Mouse (Mus musculus) hindbrain, embryonic 12.5 days (tissue): ENCODE results near the gene Cirbp. TPM values are rescaled to one million over a fixed set of nuclear protein-coding genes. Genes with fewer than 3 reads are reported as not detected.

Source experiments
- ATAC-seq: fragments of 200-750 bp; cut with Nextera tagmentation; 2 replicates; pipeline ENCODE4 v1.8.0; 2017; ENCODE audit warnings: moderate TSS enrichment; ENCODE audit not compliant: low FRiP score
- H3K27ac ChIP-seq: fragments of 300-500 bp; sonication (generic); 2 replicates; pipeline ENCODE4 v1.5.1; 2016; ENCODE audit warnings: mild to moderate bottlenecking
- H3K27me3 ChIP-seq: fragments of 300-500 bp; sonication (generic); 2 replicates; pipeline ENCODE4 v1.6.1; 2016; ENCODE audit warnings: mild to moderate bottlenecking
- H3K36me3 ChIP-seq: fragments of 300-500 bp; sonication (generic); 2 replicates; pipeline ENCODE4 v1.6.1; 2016; ENCODE audit warnings: mild to moderate bottlenecking
- H3K4me1 ChIP-seq: fragments of 300-500 bp; sonication (generic); 2 replicates; pipeline ENCODE4 v1.6.1; 2016
- H3K4me2 ChIP-seq: fragments of 300-500 bp; sonication (generic); replicated peaks from 2 replicates; pipeline ENCODE4 v1.6.1; 2016; ENCODE audit warnings: mild to moderate bottlenecking
- H3K4me3 ChIP-seq: fragments of 300-500 bp; sonication (generic); 2 replicates; pipeline ENCODE4 v1.5.1; 2016; ENCODE audit warnings: mild to moderate bottlenecking
- H3K9ac ChIP-seq: fragments of 300-500 bp; sonication (generic); 2 replicates; pipeline ENCODE4 v1.6.1; 2016; ENCODE audit warnings: mild to moderate bottlenecking, moderate library complexity
- H3K9me3 ChIP-seq: fragments of 300-500 bp; sonication (generic); replicated peaks from 2 replicates; pipeline ENCODE4 v1.6.1; 2016; ENCODE audit warnings: mild to moderate bottlenecking
- WGBS: fragments of 180-500 bp; shearing (Covaris S2); methylation state at CpG from one replicate; pipeline ENCODE4 v1.1.7; 2016; 5-methylcytosine and 5-hydroxymethylcytosine counted together
- polyA plus RNA-seq: library from polyadenylated mRNA; unstranded; fragments of >200 nt; fragmentation: Nextera tagmentation; extraction: Ambion mirVana; gene quantifications from 2 replicates; pipeline ENCODE4 v1.2.1, GENCODE M21; 2016

Gene Cirbp
- polyA plus RNA-seq, 1 experiment from 2014 or later, result 235 TPM

GRCm38 (mm10) chr10:80131316-80131951 lies 34.4 kb upstream of the Cirbp start:
- H3K27me3 ChIP-seq, result peaks cover 32% of the 10 kb centered on the region
- H3K9ac ChIP-seq, result peak overlapping the region; percentile 15; the same call in 1 of the 2 replicates
- 13% methylated on average over 55 of the region's 55 CpGs for WGBS
- ATAC-seq, result 0 out of 2 replicates have a peak, but pooled peaks have one; percentile 38
- H3K9me3 ChIP-seq, result no peaks in the 10 kb centered on the region
- no peak overlapping the region for H3K27ac ChIP-seq
- H3K4me3 ChIP-seq, result peak overlapping the region; percentile 16
- H3K4me1 ChIP-seq, result peaks cover 20% of the 10 kb centered on the region
- H3K4me2 ChIP-seq, result peak overlapping the region; percentile 38
- peaks cover 93% of the 10 kb centered on the region for H3K36me3 ChIP-seq

DNA sequence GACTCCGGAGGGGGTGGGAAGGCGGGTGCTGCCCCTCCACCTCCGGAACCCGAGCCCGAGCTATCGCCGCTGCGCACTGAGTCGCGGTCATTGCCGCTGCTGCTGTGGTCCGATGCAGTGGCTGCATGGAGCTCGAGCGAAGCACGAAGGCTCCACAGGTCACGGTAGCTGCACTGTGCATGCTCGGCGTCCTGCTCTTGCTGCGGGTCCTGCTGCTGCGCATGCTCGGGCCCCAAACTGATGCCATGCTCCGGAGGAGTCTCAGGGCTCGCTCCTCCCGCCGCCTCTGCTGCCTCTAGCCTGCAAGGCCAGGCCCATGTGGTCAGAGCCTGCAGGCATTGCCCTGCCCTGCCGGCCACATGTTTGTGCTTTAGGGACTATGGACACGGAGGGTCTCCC lies 33.8 kb upstream of the Cirbp start:
- peaks cover 91% of the 10 kb centered on the region for H3K36me3 ChIP-seq
- peak overlapping the region; percentile 38 for H3K4me2 ChIP-seq
- peaks cover 25% of the 10 kb centered on the region for H3K4me1 ChIP-seq
- peaks cover 37% of the 10 kb centered on the region for H3K27me3 ChIP-seq
- H3K27ac ChIP-seq, result no peak overlapping the region
- WGBS, result 28% methylated on average over 27 of the region's 27 CpGs
- peak overlapping the region; percentile 16; the same call in 1 of the 2 replicates for H3K4me3 ChIP-seq
- H3K9ac ChIP-seq, result peak overlapping the region; percentile 15; the same call in 1 of the 2 replicates
- no peak for ATAC-seq
- H3K9me3 ChIP-seq, result no peaks in the 10 kb centered on the region

DNA sequence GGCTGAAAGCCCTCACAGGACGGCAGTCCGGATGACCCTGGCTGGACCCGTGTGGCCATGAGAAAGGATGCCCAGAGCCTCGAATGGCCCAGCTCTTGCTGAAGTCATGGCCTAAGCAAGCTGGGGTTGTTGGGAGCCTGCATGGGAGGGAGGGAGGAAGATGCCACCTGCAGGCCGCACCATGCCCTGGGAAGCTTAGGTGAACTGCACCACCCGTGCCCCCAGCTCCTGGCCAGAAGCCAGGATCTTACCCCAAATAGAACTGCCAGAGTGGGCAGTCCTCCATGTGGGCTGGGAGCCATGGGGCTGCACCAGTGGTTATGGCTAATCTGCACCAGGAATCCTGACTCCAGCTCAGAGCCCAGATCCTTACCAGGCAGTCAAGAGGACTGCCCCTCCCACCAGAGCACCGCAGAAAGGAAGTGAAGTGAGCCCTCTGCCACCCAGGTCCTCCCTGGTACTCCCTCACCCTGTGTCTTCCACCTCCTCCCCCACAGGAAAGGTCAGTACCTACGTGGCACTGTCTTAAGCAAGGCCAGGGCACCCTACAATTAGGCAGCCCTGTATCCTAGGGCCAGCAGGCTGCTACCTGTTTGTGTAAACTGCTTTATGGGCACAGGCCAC lies 32.4 kb upstream of the Cirbp start:
- no peak overlapping the region for H3K9ac ChIP-seq
- peaks cover 39% of the 10 kb centered on the region for H3K4me1 ChIP-seq
- H3K9me3 ChIP-seq, result no peaks in the 10 kb centered on the region
- H3K4me3 ChIP-seq, result no peak overlapping the region
- H3K4me2 ChIP-seq, result no peak overlapping the region
- H3K27ac ChIP-seq, result no peak overlapping the region
- 80% methylated on average over 8 of the region's 8 CpGs for WGBS
- ATAC-seq, result no peak
- peaks cover 43% of the 10 kb centered on the region for H3K27me3 ChIP-seq
- H3K36me3 ChIP-seq, result peaks cover 77% of the 10 kb centered on the region

GRCm38 (mm10) chr10:80134421-80134820 lies 31.4 kb upstream of the Cirbp start:
- Histone ChIP-seq H3K9ac (no peak overlapping the region), H3K27me3 (peaks cover 43% of the 10 kb centered on the region), H3K36me3 (peaks cover 66% of the 10 kb centered on the region), H3K4me2 (no peak overlapping the region), H3K4me3 (no peak overlapping the region; the same call in 1 of the 2 replicates), H3K9me3 (no peaks in the 10 kb centered on the region), H3K27ac (no peak overlapping the region), H3K4me1 (peaks cover 46% of the 10 kb centered on the region)
- WGBS, result 89% methylated on average over 9 of the region's 9 CpGs
- no peak for ATAC-seq

GRCm38 (mm10) chr10:80135161-80135560 lies 30.6 kb upstream of the Cirbp start:
- no peak overlapping the region for H3K9ac ChIP-seq
- H3K9me3 ChIP-seq, result no peaks in the 10 kb centered on the region
- H3K4me3 ChIP-seq, result no peak overlapping the region
- H3K27me3 ChIP-seq, result peaks cover 43% of the 10 kb centered on the region
- H3K27ac ChIP-seq, result no peak overlapping the region
- peaks cover 59% of the 10 kb centered on the region for H3K36me3 ChIP-seq
- no peak for ATAC-seq
- H3K4me1 ChIP-seq, result peaks cover 48% of the 10 kb centered on the region
- no peak overlapping the region for H3K4me2 ChIP-seq
- WGBS, result 90% methylated on average over 10 of the region's 10 CpGs

GRCm38 (mm10) chr10:80135641-80136040 lies 30.1 kb upstream of the Cirbp start:
- Histone ChIP-seq H3K9me3 (no peaks in the 10 kb centered on the region), H3K4me3 (no peak overlapping the region), H3K36me3 (peaks cover 54% of the 10 kb centered on the region), H3K4me1 (peaks cover 48% of the 10 kb centered on the region), H3K27me3 (peaks cover 43% of the 10 kb centered on the region), H3K9ac (no peak overlapping the region), H3K27ac (no peak overlapping the region), H3K4me2 (no peak overlapping the region)
- no peak for ATAC-seq
- 86% methylated on average over 1 of the region's 1 CpGs for WGBS

DNA sequence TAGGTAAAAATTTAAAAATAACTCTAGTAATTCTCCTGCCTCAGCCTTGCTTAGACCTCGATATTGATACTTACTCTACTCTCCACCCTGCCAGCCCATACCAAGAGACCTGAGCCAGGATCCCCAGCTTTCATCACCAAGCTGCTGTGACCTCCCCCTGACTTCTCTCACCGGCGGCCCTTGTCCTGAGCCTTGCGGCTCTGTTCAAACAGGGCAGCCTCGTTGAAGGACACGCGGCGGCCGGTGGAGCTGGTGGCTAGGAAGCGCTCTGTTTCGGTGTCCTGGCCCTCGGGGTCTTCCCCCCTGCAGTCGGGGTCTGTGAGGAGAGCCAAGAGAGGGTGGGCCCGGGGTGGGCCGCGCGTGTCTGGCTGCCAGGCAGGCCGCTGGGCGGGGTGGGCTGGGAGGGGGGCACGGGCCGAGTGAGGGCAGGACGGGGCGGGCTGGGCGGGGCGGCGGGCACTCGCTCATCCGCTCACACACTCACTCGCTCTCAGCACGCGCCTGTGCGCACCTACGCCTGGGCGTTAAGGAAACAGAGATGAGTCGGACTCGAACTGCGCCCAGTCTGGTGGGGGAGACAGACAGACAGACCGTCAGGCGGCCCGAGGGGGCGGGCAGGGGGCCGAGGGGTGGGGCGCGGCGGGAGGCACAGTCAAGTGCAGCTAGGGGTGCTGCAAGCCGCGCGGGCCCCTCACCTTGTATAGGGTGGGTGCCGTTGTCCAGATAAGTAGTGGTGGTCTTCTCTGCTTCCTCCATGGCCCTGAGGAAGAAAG lies 29.4 kb upstream of the Cirbp start:
- 13% methylated on average over 49 of the region's 49 CpGs for WGBS
- Histone ChIP-seq H3K36me3 (peaks cover 46% of the 10 kb centered on the region), H3K27me3 (peaks cover 39% of the 10 kb centered on the region), H3K27ac (no peak overlapping the region), H3K9ac (peak overlapping the region; percentile 96), H3K4me3 (peak overlapping the region; percentile 72), H3K4me2 (peak overlapping the region; percentile 96), H3K4me1 (peaks cover 48% of the 10 kb centered on the region), H3K9me3 (no peaks in the 10 kb centered on the region)
- ATAC-seq, result no peak

- Histone ChIP-seq H3K27me3 (peaks cover 37% of the 10 kb centered on the region), H3K4me2 (peak overlapping the region; percentile 96), H3K9ac (peak overlapping the region; percentile 96), H3K36me3 (peaks cover 46% of the 10 kb centered on the region), H3K27ac (peak overlapping the region; percentile 96), H3K4me3 (peak overlapping the region; percentile 72), H3K9me3 (no peaks in the 10 kb centered on the region), H3K4me1 (peaks cover 45% of the 10 kb centered on the region)
- WGBS, result 2% methylated on average over 27 of the region's 29 CpGs
- ATAC-seq, result no peak
Observed at GRCm38 (mm10) chr10:80136952-80137625, 28.7 kb upstream of the Cirbp start.

DNA sequence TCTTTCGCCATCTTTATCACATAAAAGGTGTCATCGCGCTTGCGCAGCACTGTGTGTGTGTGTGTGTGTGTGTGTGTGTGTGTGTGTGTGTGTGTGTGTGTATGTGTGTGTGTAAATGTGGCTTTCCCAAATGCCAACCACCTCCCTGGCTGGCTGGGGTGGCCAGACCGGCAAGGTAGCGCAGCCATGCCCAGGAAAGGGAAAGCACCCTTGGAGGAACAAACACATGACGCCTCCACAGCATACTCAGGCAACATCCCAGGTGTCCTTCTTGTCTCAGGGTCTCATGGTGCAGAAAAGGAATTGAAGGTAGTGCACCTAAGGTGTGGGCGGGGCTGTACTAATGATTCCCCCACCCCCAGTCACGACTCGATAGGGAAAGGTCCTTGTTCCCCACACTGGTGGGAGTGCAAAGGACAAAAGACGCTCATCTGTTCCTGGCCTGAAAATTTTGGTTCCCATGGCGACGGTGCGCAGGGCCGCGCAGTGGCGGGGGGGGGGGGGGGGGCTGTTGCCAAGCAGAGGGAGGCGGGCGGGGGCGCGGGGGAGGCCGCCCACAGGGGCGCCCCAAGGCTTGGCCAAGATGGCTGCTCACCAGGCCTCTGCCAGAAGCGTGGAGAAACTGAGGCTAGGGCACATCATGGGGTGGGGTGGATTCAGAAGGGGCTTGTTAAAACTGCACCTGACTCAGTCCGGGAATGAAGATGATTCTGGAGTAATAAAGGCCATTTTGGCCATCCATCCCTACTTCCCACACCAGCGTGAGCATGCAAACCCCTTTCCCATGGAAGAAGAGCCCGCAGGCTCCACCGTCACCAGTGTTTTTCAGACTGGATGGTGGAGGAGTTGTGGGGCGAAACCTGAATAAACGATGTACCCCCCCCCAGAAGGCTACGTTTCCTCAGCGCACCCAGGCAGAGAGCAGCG lies 27.9 kb upstream of the Cirbp start:
- Histone ChIP-seq H3K4me1 (peaks cover 46% of the 10 kb centered on the region), H3K36me3 (peaks cover 38% of the 10 kb centered on the region), H3K4me2 (peak overlapping the region; percentile 96), H3K9ac (peak overlapping the region; percentile 96), H3K27ac (peak overlapping the region; percentile 96), H3K9me3 (no peaks in the 10 kb centered on the region), H3K4me3 (peak overlapping the region; percentile 72), H3K27me3 (peaks cover 34% of the 10 kb centered on the region)
- ATAC-seq, result no peak
- 6% methylated on average over 31 of the region's 33 CpGs for WGBS

- under 1% methylated on average over 60 of the region's 94 CpGs for WGBS
- H3K4me2 ChIP-seq, result peak within 1 kb of the TSS; percentile 96
- H3K4me1 ChIP-seq, result peaks cover 51% of the 10 kb centered on the region
- H3K9ac ChIP-seq, result peak within 1 kb of the TSS; percentile 96
- H3K4me3 ChIP-seq, result peak within 1 kb of the TSS; percentile 72
- H3K27ac ChIP-seq, result peak within 1 kb of the TSS; percentile 96
- no peaks in the 10 kb centered on the region for H3K9me3 ChIP-seq
- peaks cover 34% of the 10 kb centered on the region for H3K27me3 ChIP-seq
- peaks cover 33% of the 10 kb centered on the region for H3K36me3 ChIP-seq
- ATAC-seq, result peak; percentile 7
Observed at GRCm38 (mm10) chr10:80138553-80139438, 27.0 kb upstream of the Cirbp start, which contains the start of gene Atp5d. TSS of gene Atp5d (plus strand) at chr10:80138632.
